Mouse (Mus musculus): Measurements from ENCODE around the gene Gm11172. TPM values are rescaled to one million over a fixed set of nuclear protein-coding genes. Genes with fewer than 3 reads are reported as not detected.
"Not testable (repeated sequence)": the region's sequence is repeated elsewhere in the genome, so short reads cannot be mapped to it uniquely, and the experiment has no call there.

Gm11172 gene
- total RNA-seq, 2 experiments from 2014 or later: not detected

DNA sequence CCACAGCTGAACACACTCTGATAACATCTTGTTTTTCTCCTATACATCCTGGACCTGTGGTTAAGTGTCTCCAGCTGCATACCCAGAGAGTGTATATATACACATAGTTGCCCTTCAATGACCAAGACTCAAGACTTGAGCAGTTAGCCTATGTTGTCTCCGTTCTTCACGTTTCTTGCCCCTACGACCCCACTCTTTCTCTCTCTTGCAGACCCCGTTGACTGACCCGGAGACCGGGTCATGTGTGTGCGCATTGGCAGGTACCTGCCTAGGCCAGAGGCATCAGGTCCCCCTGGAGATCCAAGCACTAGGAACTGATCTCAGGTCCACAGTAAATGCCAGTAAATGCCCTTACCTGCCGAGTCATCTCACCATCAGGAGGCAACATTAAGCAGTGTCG, 14.6 kb downstream of the Gm11172 start:
- no peak for DNase-seq
- intact Hi-C loops (cut with DNase I): no loop called here

DNA sequence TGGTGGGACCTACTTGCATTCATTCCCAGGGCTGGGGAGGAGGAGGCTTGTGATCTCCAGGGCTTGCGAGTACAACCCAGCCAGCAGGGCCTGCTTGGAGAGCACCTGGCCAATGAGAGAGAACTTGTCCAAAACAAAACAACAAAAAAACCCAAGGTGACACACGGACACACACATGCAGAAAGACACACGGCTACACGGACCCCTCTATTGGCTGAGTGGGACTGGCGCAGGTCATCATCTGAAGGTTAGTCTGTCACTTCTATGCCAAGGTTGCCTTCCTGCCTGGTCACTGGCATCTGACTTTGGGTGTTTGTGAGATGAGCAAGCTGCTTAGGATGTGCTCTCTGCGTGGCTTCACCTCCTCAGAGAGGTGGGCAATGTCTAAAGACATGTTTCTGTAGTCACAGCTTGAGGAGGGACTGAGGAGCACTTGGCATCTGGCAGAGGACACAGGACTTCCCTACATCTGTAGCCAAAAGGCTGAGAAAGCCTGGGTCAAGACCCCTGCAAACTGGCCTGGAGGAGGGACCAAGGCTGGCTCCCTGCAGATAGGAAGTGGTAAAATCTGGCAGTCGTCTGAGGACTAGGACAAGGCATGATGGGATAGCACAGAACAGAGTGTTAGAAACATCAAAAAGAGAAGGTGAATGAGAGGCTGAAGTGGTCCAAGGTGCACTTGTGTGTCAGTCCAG, 15.2 kb downstream of the Gm11172 start:
- DNase-seq: no peak
- intact Hi-C loops (cut with DNase I): no loop called here

DNA sequence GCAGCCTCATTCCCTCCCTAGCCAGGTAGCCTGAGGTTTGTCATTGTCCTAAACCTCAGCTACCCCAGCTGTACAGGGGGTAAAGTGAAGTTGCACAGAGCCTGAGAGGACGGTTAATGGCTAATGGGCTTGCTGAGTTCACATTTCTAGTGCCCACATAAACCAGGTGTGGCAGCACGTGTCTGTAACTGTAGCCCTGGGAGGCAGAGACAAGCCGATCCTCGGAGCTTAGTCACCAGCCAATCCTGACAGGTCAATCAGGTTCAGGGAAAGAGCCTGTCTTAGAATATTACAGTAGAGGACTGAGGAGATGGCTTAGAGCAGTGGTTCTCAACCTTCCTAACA, 15.7 kb downstream of the Gm11172 start:
- no peak for DNase-seq
- intact Hi-C loops (cut with DNase I): no loop called here

DNA sequence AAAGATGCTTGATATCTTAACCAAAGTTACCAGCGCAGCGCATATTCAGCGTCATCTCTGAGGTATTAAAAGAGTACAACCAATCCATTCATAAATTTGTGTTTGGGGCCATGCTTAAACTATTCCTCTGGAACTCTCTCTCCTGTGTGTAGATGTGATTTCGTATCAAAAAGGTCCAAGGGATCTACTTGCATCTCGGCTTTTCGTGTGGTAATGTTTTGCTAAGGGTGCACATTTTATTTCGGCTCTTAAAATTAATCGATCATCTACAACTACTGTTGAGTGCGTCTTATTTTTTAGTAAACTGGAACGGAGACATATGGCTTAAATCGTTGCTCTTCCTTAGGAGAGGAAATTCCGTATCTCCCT, 21.8 kb downstream of the Gm11172 start:
- intact Hi-C loops (cut with DNase I): no loop called here

DNA sequence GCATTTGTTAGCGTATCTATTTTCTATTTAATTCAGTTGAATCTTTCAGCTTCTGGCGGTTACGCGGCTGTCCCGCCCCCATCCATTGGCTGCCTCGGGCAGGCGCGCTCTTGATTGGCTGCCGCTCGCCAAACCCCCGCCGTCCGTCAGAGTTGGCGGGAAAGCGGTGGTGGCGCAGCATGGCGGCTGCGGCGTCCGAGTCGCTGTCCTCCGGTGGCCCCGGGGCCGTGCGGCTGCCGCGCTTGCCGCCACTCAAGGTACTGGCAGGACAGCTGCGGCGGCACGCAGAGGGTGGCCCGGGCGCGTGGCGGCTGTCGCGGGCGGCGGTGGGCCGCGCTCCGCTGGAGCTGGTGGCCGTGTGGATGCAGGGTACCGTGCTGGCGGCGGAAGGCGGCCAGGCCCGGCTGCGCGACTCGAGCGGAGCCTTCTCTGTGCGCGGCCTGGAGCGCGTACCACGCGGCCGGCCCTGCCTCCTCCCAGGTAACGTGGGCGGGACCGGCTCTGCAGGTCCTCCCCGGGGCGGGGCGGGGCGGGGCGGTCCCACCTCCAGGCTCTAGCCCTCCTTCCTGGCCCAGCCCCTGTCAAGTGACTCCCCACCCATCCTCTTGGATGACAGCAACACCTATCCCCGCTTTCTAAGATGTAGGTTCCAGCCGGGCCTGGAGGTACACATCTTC, 22.3 kb downstream of the Gm11172 start, which contains the start of gene Rmi2:
TSS of gene Rmi2 (plus strand) at position 149 of the 677 bp plus-strand sequence.
- DNase-seq: peak; percentile 87
- intact Hi-C loops (cut with DNase I): no loop called here

More for the DNA sequence above, 21.8 kb downstream of the Gm11172 start:
- no peak for DNase-seq

DNA sequence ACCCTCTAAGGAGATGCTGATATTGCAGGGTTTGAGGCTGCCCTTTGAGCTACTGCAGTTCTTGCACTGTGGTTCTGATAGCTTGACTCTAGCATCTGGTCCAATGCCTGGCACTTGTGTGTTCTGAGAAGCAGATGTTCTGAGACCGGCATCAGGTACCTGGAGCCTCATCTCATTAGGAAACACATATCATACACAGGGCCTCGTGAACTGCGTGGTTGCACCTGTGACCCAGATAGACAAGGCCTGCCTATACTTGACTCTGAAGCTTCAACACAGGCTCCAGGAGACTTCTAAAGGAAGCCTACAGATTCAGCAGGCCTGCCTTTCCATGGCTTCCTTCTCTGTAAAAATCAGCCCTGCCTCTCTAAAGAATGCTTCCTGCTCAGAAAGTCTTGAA, 23.7 kb downstream of the Gm11172 start:
- no peak for DNase-seq
- intact Hi-C loops (cut with DNase I): no loop called here

DNA sequence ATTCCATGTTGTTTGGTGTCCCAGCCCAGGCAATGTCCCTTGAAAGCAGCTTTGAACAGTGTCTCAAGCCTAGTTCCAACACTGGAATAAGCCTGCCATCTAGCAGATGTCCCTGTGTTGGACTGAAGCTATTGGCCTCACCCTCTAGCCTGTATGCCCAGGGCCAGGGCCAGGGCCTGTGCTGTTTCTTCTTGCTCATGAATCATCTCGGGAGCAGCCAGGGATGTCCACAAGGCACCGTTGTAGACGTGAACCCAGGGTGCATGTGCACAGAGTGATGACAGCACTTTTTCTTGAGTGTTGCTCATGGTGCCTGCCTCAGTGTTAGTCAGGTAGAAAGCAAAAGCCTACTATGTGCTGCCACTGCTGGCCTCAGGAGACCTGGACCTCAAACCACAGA, 24.5 kb downstream of the Gm11172 start:
- DNase-seq: no peak
- intact Hi-C loops (cut with DNase I): no loop called here

DNA sequence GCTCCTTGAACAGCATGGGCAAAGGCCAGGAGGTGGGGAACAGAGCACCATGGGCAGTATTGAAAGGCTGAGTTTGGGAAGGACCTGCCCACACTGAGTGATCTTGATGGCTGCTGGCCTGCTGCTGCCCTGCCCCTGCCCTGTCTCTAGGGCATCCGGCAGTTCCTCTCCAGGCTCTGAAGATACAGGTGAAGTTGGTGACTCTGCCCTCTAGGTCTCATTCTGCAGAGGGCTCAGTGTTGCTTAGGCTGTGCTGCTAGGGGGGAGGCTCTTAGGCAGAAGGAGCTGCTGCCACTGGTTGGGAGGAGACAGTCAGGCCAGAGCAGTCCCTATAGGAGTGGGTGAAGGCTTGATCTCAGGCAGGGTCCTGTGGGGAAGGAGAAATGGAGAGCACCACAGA, 25.2 kb downstream of the Gm11172 start:
- DNase-seq: no peak
- intact Hi-C loops (cut with DNase I): no loop called here

DNA sequence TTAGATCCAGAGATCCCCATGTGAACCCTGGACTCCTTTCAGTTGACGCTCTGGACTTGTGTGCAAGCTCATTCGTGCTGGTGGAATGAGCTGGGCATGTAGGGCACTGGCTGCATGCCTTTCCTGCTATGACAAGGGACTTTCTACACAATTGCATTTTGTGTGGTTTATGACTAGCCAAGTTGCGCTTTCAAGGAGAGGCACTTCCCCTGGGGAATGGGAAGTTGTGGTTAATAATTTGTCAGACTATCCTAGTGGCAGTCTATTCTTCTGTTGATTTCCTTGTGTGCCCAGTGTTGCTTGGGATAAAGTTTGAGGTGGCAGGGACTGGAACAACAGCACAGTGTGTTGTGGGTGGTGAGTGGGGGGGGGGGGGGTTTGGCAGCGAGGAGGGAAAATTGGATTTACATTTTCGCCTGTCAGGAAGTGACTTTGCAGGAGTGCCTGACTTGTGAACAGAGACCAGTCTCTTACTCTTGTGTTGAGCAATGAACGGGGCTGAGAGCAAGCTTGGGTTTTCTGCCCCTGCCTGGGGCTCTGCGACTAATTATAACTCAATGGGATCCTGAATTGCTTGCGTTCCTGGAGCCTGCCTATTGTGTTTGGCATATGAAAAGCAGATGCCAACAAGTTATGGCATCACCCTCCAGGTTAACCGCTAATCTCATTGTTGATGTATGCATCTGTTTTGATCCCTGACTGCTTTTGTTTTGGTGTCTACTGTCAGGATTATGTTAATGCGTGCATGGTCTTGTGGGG, 26.0 kb downstream of the Gm11172 start:
- DNase-seq: no peak
- intact Hi-C loops (cut with DNase I): no loop called here

DNA sequence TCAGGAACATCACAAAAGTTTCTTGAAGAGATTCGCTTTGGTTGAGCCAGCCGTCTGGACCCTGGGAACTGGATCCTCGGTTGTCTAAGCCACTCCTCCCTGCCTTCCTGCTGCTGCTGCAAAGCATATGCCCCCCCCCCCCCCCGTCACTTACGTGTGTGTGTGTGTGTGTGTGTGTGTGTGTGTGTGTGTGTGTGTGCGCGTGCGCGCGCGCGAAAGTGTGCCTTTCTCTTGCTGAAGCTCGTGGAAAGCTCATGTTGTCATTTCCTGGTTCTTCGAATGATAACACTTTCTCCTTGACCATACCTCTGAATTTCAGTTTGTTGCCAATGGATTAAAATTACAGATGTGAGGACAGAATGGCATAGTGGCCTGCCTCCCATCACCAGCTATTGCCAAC, 27.3 kb downstream of the Gm11172 start:
- intact Hi-C loops (cut with DNase I): no loop called here
- no peak for DNase-seq

DNA sequence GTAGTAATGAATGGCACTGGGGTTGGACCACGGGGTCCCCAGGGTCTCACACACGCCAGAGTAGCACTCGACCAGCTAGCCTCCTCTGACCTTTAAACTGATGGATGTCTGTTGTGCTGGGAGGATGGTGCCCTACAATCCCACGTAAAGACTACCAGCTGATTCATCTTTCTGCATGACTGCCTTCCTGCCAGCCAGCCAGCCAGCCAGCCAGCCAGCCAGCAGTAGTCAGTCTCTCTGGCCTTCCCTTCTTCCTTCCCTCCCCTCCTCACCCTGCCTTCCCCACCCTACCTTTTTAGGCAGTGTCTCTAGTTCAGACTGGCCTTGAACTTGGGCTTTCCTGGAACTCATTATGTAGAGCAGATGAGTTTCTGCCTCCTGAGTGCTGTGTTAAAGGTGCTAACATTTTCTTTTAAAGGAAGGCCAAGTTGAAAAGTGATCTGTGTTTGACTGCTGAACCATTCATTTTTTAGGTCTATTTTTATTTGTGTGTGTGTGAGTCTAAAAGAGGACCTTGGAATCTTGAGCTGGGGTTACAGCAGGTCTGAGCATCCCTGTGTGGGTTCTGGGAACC, 29.7 kb downstream of the Gm11172 start:
- intact Hi-C loops (cut with DNase I): no loop called here

DNA sequence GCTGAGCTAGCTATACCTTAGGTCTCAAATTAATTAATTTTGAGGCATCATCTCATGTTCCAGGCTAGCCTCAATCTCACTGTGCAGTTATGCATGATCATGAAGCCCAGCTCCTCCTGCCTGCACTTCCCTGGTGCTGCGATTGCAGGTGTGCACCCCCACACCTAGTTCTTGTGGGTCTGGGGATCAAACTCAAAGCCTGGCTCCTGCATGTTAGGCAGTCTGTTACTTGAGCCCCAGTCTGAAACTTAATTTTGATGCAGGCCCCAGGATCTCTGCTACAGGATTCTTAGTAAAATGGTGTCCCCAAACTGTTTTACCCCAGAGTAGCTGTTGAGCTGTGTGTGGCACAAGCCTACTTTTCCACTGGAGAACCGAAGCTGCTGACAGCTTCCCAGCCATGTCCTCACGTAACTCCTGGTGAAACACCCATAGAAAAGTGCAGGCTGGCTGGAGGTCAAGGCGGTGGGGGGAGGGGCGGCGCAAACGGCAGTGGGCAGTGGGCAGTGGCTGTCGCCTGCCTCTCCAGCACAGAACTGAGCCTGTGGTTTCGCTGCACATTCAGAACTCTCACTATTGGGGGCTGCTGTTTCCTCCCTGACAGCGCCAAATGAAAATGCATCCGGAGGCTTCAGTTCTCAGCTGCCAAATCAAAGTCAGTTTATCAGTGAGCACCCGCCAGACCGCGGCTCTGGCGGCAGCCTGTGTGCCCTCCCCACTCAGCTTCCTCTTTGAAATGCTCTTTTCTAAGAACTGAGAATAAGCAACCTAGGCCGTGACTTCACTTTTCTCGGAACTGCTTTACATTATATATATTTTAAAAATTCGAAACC, 31.0 kb downstream of the Gm11172 start:
- peak; percentile 57 for DNase-seq
- intact Hi-C loops (cut with DNase I): no loop called here

More for the DNA sequence above, 29.7 kb downstream of the Gm11172 start:
- peak; percentile 48 for DNase-seq

DNA sequence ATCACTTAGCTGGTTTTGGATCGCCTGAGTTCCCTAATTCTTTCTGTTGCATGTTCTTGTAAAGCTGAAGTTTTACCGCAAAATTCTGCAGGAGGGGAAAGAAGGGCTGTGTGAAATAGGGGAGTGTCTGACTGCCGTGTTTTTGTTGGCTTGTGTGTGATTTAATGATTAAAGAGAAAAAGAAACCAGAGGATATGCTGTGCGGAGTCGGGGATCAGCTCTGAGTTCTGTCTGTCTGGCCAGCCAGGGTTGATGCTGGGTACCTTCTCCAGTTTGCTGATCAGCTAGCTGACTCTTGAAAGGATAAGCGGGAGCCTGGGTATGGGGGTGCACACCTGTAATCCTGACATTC, 31.6 kb downstream of the Gm11172 start:
- intact Hi-C loops (cut with DNase I): no loop called here
- no peak for DNase-seq

DNA sequence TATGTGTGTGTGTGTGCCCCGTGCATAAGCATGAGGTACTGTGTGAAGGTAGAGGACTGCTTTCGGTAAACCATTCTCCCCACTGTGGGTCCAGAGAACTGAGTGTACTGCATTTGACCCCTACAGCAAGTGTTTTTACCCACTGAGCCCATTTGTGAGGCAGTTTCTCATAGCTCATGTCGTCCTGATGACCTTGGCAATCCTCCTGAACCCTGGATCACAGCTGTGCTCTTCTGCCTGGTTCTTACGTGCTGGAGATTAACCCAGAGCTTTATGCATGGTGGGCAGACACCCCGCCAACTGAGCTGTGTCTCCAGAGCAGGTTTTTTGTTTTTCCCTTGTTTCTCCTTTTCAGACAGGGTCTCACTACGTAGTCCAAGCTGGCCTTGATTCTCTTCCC, 33.2 kb downstream of the Gm11172 start:
- intact Hi-C loops (cut with DNase I): no loop called here
- no peak for DNase-seq

DNA sequence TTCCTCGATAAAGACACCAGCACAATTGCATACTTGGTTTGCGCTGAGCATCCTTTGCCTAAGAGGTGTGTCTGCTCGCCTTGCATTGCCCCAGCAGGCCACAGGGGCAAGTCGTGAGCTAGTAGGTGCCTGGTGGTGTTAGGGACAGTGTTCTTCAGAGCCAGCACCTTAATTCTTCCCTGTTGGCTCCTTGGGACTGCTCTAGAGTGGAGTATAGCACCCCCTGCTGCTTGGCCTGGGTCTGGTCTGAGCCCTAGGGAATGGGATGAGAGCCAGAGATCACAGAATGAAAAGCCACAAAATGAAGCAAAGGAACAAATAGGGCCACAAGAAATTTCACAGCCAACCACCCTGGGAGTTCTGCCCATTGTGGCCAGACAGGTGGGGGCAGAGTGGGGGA, 33.8 kb downstream of the Gm11172 start:
- DNase-seq: peak; percentile 46
- intact Hi-C loops (cut with DNase I): no loop called here

DNA sequence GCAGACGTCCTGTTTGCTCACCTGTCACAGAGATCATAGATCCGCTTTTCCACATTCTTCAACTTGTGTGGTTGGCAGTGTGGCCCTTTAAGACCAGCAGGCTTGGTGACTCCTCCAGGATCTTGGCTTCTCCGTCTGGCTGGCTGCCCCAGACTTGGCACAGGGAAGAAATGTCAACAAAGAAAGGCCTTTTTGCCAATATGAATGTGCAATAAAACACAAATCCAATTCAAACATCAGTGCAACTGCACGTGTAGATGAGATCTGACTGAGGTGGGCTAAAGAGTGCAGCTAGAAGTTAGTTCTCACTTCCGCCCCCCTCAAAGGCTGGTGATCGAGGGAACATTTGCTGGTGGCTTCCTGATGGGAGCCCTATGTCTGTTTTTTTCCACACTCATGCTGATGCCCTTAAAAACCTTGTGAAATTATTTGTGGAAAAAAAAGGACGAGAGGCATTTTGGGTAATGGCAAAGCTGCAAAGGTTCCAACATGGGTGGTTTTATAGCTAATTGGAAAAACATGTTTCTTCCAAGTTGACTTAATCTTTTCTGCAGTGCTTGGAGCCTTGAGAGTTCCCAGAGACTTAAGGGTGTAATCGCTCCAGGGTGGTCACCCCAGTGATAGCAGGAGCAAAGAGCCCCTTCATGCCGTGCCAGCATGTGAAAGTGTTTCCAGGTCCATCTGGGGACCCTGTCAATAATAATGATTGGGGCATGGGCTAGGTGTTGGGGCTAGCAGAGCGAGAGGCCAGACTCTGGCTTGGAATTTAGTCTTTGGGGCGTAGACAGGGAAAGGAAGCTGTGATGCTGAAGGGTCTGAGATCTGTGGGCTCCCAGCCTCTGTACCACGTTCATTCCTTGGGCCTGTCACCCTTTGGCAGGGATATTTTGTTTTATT, 37.5 kb downstream of the Gm11172 start:
- peak; percentile 87 for DNase-seq

DNA sequence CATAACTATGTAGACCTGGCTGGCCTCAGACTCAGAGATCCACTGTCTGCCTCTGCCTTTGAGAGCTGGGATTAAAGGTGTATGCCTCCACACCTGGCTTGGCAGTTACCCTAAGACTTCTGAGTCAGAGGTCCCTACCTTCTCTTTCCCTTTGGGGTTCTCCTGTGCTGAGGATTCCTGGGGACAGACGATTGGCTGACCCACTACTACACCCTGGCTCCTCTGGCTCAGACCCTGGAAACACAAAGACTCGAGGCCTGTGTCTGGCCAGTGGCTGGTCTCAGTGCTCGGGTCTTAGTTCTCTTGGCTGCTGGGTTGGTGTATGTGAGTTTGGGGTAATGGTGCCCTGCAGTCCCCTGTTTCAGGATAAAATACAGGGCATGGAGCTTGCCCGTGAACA, 38.2 kb downstream of the Gm11172 start:
- intact Hi-C loops (cut with DNase I): no loop called here
- DNase-seq: no peak

More for the DNA sequence above, 37.5 kb downstream of the Gm11172 start:
- intact Hi-C loops (cut with DNase I): no loop called here

DNA sequence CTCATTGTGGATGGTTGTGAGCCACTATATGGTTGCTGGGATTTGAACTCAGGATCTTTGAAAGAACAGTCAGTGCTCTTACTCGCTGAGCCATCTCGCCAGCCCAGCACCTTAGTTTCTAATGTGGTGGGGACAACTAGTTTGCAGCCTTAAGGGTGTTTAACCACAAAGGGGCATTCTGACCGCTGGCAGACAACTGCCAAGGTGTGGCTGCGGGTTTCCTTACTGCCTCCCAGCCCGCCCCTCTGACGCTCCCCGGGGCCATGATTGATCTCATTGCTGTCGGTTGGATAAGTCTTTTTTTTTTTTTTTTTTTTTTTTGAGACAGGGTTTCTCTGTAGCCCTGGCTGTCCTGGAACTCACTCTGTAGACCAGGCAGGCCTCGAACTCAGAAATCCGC, 39.5 kb downstream of the Gm11172 start:
- intact Hi-C loops (cut with DNase I); DNase-seq: not testable (repeated sequence)

DNA sequence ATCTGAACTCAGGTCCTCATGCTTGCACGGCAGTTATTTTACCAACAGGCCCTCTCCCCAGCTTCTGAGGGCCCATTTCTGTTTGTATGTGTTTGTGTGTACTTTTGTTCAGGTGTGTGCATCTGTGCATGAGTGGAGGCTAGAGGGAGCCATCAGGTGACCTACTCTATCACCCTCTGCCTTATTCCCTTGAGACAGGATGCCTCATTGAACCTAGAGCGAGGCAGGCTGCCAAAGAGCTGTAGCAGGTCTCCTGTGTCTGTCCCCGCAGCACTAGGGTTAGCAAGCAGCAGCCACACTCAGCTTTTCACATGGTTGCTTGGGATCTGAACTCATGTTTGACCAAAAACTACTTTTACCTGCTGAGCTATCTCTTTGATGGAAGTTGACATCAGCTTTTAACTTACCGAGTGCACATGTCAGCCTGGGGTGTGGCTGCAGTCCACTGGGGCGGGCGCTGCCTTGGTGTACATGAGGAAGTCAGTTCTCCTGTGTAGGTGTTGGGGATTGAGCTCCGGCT, 47.1 kb downstream of the Gm11172 start:
- no peak for DNase-seq
- intact Hi-C loops (cut with DNase I): no loop called here

Measured in left cerebral cortex, postnatal 4 days (tissue).